ENCODE assay signal across 10 mouse cellular contexts in genomic region chr6:50777827-50778226, GRCm38 (mm10).
DNase-seq lines count a peak whose midpoint lies in the region; ATAC-seq and TF ChIP-seq lines count a peak whose summit lies in the region.
"Had no signal": no experiment of that assay in that cellular context is flagged by ENCODE, and none has a peak within 500 bp of the region (broad histone marks: within the 10 kb centered on the region; RNA-seq: fewer than 3 reads in every experiment).

No protein-coding gene starts in this region.

- no peak for TF ChIP-seq CTCF in layer of hippocampus, adult 2 months (conservative IDR thresholded peaks at IDR 0.05)
- no peak for TF ChIP-seq CTCF in olfactory bulb, adult 2 months (IDR thresholded peaks at IDR 0.05; ENCODE audit: insufficient read depth, low read depth, low read length)
- no peak for TF ChIP-seq CTCF in thymus, adult 2 months (IDR thresholded peaks at IDR 0.05; ENCODE audit: borderline replicate concordance, control insufficient read depth, extremely low read depth, insufficient read depth, low read length, poor library complexity)

- no peak for TF ChIP-seq POLR2A in olfactory bulb, adult 2 months (IDR thresholded peaks at IDR 0.05; ENCODE audit: insufficient read depth, low read depth, low read length)
- TF ChIP-seq POLR2A in thymus, adult 2 months (IDR thresholded peaks at IDR 0.05; ENCODE audit: control insufficient read depth, extremely low read depth, insufficient read depth, low read length, poor library complexity): no peak

- no peak overlapping the region for H3K4me3 ChIP-seq in layer of hippocampus, adult 2 months
- no peak overlapping the region for H3K4me3 ChIP-seq in forebrain, embryonic 11.5 days (ENCODE audit: low read depth, low read length)
- H3K4me3 ChIP-seq in limb, embryonic 10.5 days: no peak overlapping the region
- H3K4me3 ChIP-seq in olfactory bulb, adult 2 months (ENCODE audit: insufficient read depth, low read depth, low read length): no peak overlapping the region
- no peak overlapping the region for H3K4me3 ChIP-seq in thymus, adult 2 months (ENCODE audit: control insufficient read depth, insufficient read depth, low read length)

- H3K4me2 ChIP-seq in forebrain, embryonic 11.5 days (ENCODE audit: low read depth, low read length, severe bottlenecking): peak overlapping the region; percentile 37; the same call in 1 of the 2 replicates
- H3K4me2 ChIP-seq: liver, embryonic 11.5 days had no signal

- H3K9ac ChIP-seq in forebrain, embryonic 11.5 days (ENCODE audit: low read length): no peak overlapping the region

- H3K9me3 ChIP-seq in forebrain, embryonic 11.5 days (ENCODE audit: control insufficient read depth, low read length): no peaks in the 10 kb centered on the region
- no peaks in the 10 kb centered on the region for H3K9me3 ChIP-seq in limb, embryonic 10.5 days (replicated peaks)

- 25% methylated on average over 4 of the region's 4 CpGs for WGBS in forebrain, embryonic 11.5 days
- WGBS in limb, embryonic 10.5 days: 53% methylated on average over 4 of the region's 4 CpGs
- WGBS in olfactory bulb, adult 2 months: 48% methylated on average over 4 of the region's 4 CpGs
- 88% methylated on average over 4 of the region's 4 CpGs for WGBS in thymus, adult 2 months

- H3K27me3 ChIP-seq in forebrain, embryonic 11.5 days (ENCODE audit: control insufficient read depth, insufficient read depth, low read length): no peaks in the 10 kb centered on the region
- H3K27me3 ChIP-seq in limb, embryonic 10.5 days (ENCODE audit: low read depth, poor library complexity, severe bottlenecking): 0 out of 2 replicates have a peak, but pooled peaks cover 4% of the 10 kb centered on the region
- no peaks in the 10 kb centered on the region for H3K27me3 ChIP-seq in thymus, adult 2 months (ENCODE audit: control insufficient read depth, insufficient read depth, low read length)

- no peaks in the 10 kb centered on the region for H3K36me3 ChIP-seq in forebrain, embryonic 11.5 days (ENCODE audit: control insufficient read depth, insufficient read depth, low read length)
- H3K36me3 ChIP-seq in limb, embryonic 10.5 days: no peaks in the 10 kb centered on the region
- H3K36me3 ChIP-seq in thymus, adult 2 months (ENCODE audit: control insufficient read depth, insufficient read depth, low read length): no peaks in the 10 kb centered on the region

- H3K4me1 ChIP-seq in forebrain, embryonic 11.5 days (replicated peaks; ENCODE audit: control insufficient read depth, insufficient read depth, low read length): peaks cover 28% of the 10 kb centered on the region
- H3K4me1 ChIP-seq in limb, embryonic 10.5 days: peaks cover 36% of the 10 kb centered on the region
- H3K4me1 ChIP-seq in olfactory bulb, adult 2 months (ENCODE audit: control insufficient read depth, insufficient read depth, low read length): peaks cover 8% of the 10 kb centered on the region
- no peaks in the 10 kb centered on the region for H3K4me1 ChIP-seq in thymus, adult 2 months (replicated peaks; ENCODE audit: control insufficient read depth, insufficient read depth, low read length)

- 0 out of 2 replicates have a peak, but pooled peaks have one; percentile 11 for ATAC-seq in forebrain, embryonic 11.5 days (replicated peaks; ENCODE audit: low FRiP score)
- ATAC-seq in cerebellum, adult (ENCODE audit: insufficient number of reproducible peaks, low FRiP score, low TSS enrichment): no peak

- no peak for DNase-seq in layer of hippocampus, adult 2 months (ENCODE audit: low spot score in 2 of 2)
- no peak for DNase-seq in layer of hippocampus, postnatal 25 days (ENCODE audit: extremely low spot score in 1 of 2, low spot score in 1 of 2)
- no peak for DNase-seq in forebrain, embryonic 11.5 days (ENCODE audit: low spot score)
- no peak for DNase-seq in limb, embryonic 10.5 days (ENCODE audit: low spot score)
- no peak for DNase-seq in thymus, adult 2 months
- no peak for DNase-seq in urinary bladder, postnatal 36 days (ENCODE audit: low spot score in 2 of 2)
- DNase-seq: kidney, postnatal 36 days had no signal

- H3K27ac ChIP-seq in layer of hippocampus, adult 2 months: peak overlapping the region; percentile 91
- H3K27ac ChIP-seq in forebrain, embryonic 11.5 days (ENCODE audit: low read depth, low read length): peak overlapping the region; percentile 90
- H3K27ac ChIP-seq in limb, embryonic 10.5 days: peak overlapping the region; percentile 72
- peak overlapping the region; percentile 92 for H3K27ac ChIP-seq in olfactory bulb, adult 2 months (ENCODE audit: insufficient read depth, low read depth, low read length)
- no peak overlapping the region for H3K27ac ChIP-seq in thymus, adult 2 months (ENCODE audit: control insufficient read depth, insufficient read depth, low read length)
